Mouse (Mus musculus): ENCODE data around the gene Clgn. TPM values are rescaled to one million over a fixed set of nuclear protein-coding genes. Genes with fewer than 3 reads are reported as not detected.
"Not testable (repeated sequence)": the region's sequence is repeated elsewhere in the genome, so short reads cannot be mapped to it uniquely, and the experiment has no call there.

Gene Clgn
- polyA plus RNA-seq, 1 experiment = not detected

DNA sequence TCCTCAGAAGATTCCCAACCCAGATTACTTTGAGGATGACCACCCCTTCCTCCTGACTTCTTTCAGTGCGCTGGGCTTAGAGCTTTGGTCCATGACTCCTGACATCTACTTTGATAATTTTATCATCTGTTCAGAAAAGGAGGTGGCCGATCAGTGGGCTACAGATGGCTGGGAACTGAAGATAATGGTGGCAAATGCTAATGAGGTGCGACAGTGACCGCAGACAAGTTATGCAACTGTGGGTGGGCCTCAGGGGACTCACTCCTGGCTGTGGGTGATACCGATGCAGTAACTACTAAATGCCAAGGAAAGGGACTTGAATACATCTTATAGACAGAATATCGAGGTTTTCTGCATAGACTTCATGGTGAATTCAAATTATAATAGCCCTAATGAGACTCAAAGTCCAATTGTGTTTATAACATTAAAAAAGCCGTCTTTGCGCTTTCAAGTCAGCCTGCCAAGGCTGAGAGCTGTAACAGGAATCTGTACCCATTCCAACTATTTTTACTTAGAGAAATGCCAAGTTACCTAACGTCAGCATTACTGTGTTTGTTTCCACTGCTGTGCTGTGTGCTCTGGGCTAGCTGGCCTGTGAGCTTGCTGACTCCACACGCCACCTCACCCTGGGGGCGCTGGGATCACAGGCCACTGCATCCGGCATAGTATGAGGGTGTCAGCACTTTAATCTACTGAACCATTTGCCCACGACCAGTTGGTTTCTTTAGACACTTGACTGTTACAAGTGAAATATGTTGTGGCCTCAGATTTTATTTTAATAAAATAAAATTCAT, 33.6 kb downstream of the Clgn start:
- Histone ChIP-seq H3K4me2 (ENCODE audit: low read depth) (no peak overlapping the region), H3ac (ENCODE audit: control insufficient read depth, insufficient read length) (no peak overlapping the region), H3K4me3 (no peak overlapping the region), H3K27me3 (ENCODE audit: control insufficient read depth, insufficient read depth, insufficient read length) (peaks cover 6% of the 10 kb centered on the region), H3K79me2 (ENCODE audit: control insufficient read depth, insufficient read depth) (no peaks in the 10 kb centered on the region), H3K36me3 (ENCODE audit: control insufficient read depth, insufficient read depth) (no peaks in the 10 kb centered on the region)
- TF ChIP-seq TCF12 (IDR thresholded peaks at IDR 0.05; ENCODE audit: insufficient read depth, poor library complexity, severe bottlenecking) (no peak), E2F4 (IDR thresholded peaks at IDR 0.05; ENCODE audit: insufficient read depth) (no peak), REST (IDR thresholded peaks at IDR 0.05; ENCODE audit: insufficient read depth, insufficient read length) (no peak), TCF3 (IDR thresholded peaks at IDR 0.05; ENCODE audit: insufficient read length, low read depth) (no peak), SRF (IDR thresholded peaks at IDR 0.05; ENCODE audit: control insufficient read depth, insufficient read length, low read depth) (no peak), POLR2A (IDR thresholded peaks at IDR 0.05; ENCODE audit: insufficient read length, low read depth) (no peak), CEBPB (IDR thresholded peaks at IDR 0.05; ENCODE audit: insufficient read depth, poor library complexity, severe bottlenecking) (no peak), POLR2AphosphoS2 (IDR thresholded peaks at IDR 0.05; ENCODE audit: insufficient read length, low read depth) (no peak), MAX (IDR thresholded peaks at IDR 0.05; ENCODE audit: low read depth) (no peak), USF1 (IDR thresholded peaks at IDR 0.05; ENCODE audit: low read depth) (no peak), MYOD1 (IDR thresholded peaks at IDR 0.05; ENCODE audit: control insufficient read depth in 1 of 3, insufficient read length in 2 of 3, low read depth in 2 of 3) (no peak), MYOG (IDR thresholded peaks at IDR 0.05; ENCODE audit: control insufficient read depth in 1 of 3, insufficient read depth in 1 of 3, insufficient read length in 2 of 3, low read depth in 2 of 3) (no peak)

DNA sequence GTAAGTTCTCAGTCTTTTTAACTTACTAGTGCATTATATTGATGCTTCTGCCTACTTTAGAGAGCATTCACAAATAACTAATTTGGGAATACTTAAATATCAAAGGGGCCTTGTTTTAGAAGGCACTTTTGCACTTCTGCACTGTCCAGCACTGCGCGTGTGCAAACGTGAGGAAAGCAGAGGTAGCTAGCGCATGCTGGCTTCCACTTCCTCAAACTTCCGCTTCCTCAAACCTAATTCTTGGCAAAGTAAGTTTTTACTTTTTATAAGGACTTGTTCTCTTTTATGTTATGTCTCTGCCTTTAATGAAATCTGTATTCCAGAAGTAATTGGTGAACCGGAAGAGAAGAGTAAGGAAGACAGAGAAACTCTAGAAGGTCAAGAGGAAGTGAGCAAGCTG, 35.5 kb downstream of the Clgn start:
- H3K4me2 ChIP-seq (ENCODE audit: low read depth) = no peak overlapping the region
- no peak overlapping the region for H3K4me3 ChIP-seq
- H3K79me2 ChIP-seq (ENCODE audit: control insufficient read depth, insufficient read depth) = no peaks in the 10 kb centered on the region
- H3ac ChIP-seq (ENCODE audit: control insufficient read depth, insufficient read length) = no peak overlapping the region
- H3K36me3 ChIP-seq (ENCODE audit: control insufficient read depth, insufficient read depth) = no peaks in the 10 kb centered on the region
- TF ChIP-seq TCF3 (IDR thresholded peaks at IDR 0.05; ENCODE audit: insufficient read length, low read depth) = no peak
- no peak for TF ChIP-seq REST (IDR thresholded peaks at IDR 0.05; ENCODE audit: insufficient read depth, insufficient read length)
- TF ChIP-seq POLR2A (IDR thresholded peaks at IDR 0.05; ENCODE audit: insufficient read length, low read depth) = no peak
- no peak for TF ChIP-seq USF1 (IDR thresholded peaks at IDR 0.05; ENCODE audit: low read depth)
- TF ChIP-seq MAX (IDR thresholded peaks at IDR 0.05; ENCODE audit: low read depth) = no peak
- TF ChIP-seq MYOD1 (IDR thresholded peaks at IDR 0.05; ENCODE audit: control insufficient read depth in 1 of 3, insufficient read length in 2 of 3, low read depth in 2 of 3) = no peak
- TF ChIP-seq MYOG (IDR thresholded peaks at IDR 0.05; ENCODE audit: control insufficient read depth in 1 of 3, insufficient read depth in 1 of 3, insufficient read length in 2 of 3, low read depth in 2 of 3) = no peak
- TF ChIP-seq CEBPB (IDR thresholded peaks at IDR 0.05; ENCODE audit: insufficient read depth, poor library complexity, severe bottlenecking) = no peak
- TF ChIP-seq TCF12 (IDR thresholded peaks at IDR 0.05; ENCODE audit: insufficient read depth, poor library complexity, severe bottlenecking) = no peak
- no peak for TF ChIP-seq SRF (IDR thresholded peaks at IDR 0.05; ENCODE audit: control insufficient read depth, insufficient read length, low read depth)
- TF ChIP-seq POLR2AphosphoS2 (IDR thresholded peaks at IDR 0.05; ENCODE audit: insufficient read length, low read depth) = no peak
- no peak for TF ChIP-seq E2F4 (IDR thresholded peaks at IDR 0.05; ENCODE audit: insufficient read depth)
- H3K27me3 ChIP-seq (ENCODE audit: control insufficient read depth, insufficient read depth, insufficient read length) = peaks cover 6% of the 10 kb centered on the region

DNA sequence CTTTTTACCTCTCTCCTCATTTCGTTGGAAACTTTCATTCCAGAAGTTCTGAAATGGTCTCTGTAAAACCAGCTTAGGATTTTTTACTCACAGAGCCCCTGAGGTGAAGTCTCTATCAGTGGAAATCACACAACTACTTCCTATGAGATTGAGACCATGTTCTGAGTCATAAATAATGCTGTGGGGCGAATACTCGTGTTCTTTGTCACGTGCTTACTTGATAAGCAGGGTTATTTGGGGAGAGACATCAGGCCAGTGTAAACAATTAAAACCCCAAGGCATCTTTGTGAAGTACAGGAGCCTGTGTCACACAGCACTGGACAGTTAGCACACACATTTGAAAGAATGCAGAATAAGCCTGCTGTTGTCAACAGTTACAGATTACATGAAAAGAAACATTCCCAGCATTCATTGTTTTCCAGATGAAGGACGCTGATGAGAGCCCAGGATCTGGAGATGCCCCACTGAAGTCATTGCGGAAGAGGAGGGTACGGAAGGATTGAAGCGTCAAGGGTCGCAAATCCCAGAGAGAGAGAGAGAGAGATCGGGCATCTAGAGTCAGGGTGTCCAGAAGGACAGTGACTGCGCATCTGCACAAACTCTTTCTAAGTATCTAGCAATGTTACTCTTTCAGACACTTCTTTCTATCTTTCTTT, 36.6 kb downstream of the Clgn start:
- Histone ChIP-seq H3K4me2 (ENCODE audit: low read depth) (no peak overlapping the region), H3ac (ENCODE audit: control insufficient read depth, insufficient read length) (no peak overlapping the region), H3K4me3 (no peak overlapping the region), H3K27me3 (ENCODE audit: control insufficient read depth, insufficient read depth, insufficient read length) (peaks cover 6% of the 10 kb centered on the region), H3K79me2 (ENCODE audit: control insufficient read depth, insufficient read depth) (no peaks in the 10 kb centered on the region), H3K36me3 (ENCODE audit: control insufficient read depth, insufficient read depth) (no peaks in the 10 kb centered on the region)
- no peak for TF ChIP-seq E2F4 (IDR thresholded peaks at IDR 0.05; ENCODE audit: insufficient read depth)
- TF ChIP-seq POLR2AphosphoS2 (IDR thresholded peaks at IDR 0.05; ENCODE audit: insufficient read length, low read depth) = no peak
- no peak for TF ChIP-seq MYOD1 (IDR thresholded peaks at IDR 0.05; ENCODE audit: control insufficient read depth in 1 of 3, insufficient read length in 2 of 3, low read depth in 2 of 3)
- no peak for TF ChIP-seq REST (IDR thresholded peaks at IDR 0.05; ENCODE audit: insufficient read depth, insufficient read length)
- no peak for TF ChIP-seq CEBPB (IDR thresholded peaks at IDR 0.05; ENCODE audit: insufficient read depth, poor library complexity, severe bottlenecking)
- no peak for TF ChIP-seq SRF (IDR thresholded peaks at IDR 0.05; ENCODE audit: control insufficient read depth, insufficient read length, low read depth)
- no peak for TF ChIP-seq TCF3 (IDR thresholded peaks at IDR 0.05; ENCODE audit: insufficient read length, low read depth)
- no peak for TF ChIP-seq POLR2A (IDR thresholded peaks at IDR 0.05; ENCODE audit: insufficient read length, low read depth)

DNA sequence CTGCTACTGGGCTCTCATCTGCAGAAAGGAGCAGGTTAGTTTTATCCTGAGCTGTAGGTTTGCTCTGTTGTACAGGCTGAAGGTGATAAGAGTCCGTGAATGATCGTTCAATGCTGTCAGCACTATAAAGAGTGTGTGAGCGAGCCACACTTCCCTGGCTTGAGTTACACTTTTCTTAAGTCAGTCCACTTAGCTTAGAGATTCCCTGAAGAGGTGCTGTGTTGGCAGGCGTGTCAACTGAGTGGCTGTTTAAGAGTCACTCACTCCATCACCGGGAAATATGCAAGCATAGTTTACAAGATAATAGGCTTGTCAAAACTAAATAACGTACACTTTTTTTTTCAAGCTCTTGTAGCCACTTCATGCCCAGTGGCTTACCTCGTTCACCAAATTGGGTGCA, 37.3 kb downstream of the Clgn start:
- peaks cover 6% of the 10 kb centered on the region for H3K27me3 ChIP-seq (ENCODE audit: control insufficient read depth, insufficient read depth, insufficient read length)
- H3K79me2 ChIP-seq (ENCODE audit: control insufficient read depth, insufficient read depth) = no peaks in the 10 kb centered on the region
- H3ac ChIP-seq (ENCODE audit: control insufficient read depth, insufficient read length) = no peak overlapping the region
- H3K4me3 ChIP-seq = no peak overlapping the region
- no peaks in the 10 kb centered on the region for H3K36me3 ChIP-seq (ENCODE audit: control insufficient read depth, insufficient read depth)
- TF ChIP-seq POLR2AphosphoS2 (IDR thresholded peaks at IDR 0.05; ENCODE audit: insufficient read length, low read depth) = no peak
- TF ChIP-seq TCF3 (IDR thresholded peaks at IDR 0.05; ENCODE audit: insufficient read length, low read depth) = no peak
- H3K4me2 ChIP-seq (ENCODE audit: low read depth) = no peak overlapping the region

DNA sequence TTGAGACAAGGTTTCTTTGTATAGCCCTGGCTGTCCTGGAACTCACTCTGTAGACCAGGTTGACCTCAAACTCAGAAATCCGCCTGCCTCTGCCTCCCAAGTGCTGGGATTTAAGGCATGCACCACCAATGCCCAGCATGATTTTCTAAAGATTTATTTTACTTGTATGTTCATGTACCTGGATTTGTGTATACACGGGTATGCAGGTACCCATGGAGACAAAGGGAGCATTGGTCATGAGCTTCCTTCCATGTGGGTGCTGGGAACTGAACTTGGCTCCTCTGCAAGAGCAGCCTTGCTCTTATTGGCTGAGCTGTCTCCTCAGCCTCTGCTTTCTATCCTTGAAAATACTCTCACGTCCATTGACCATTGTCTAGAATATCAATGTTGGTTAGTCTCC, 39.0 kb downstream of the Clgn start:
- H3K4me2 ChIP-seq (ENCODE audit: low read depth); H3K4me3 ChIP-seq; H3K27me3 ChIP-seq (ENCODE audit: control insufficient read depth, insufficient read depth, insufficient read length); H3K79me2 ChIP-seq (ENCODE audit: control insufficient read depth, insufficient read depth); H3ac ChIP-seq (ENCODE audit: control insufficient read depth, insufficient read length); H3K36me3 ChIP-seq (ENCODE audit: control insufficient read depth, insufficient read depth): not testable (repeated sequence)

Data from myocyte (in vitro differentiated cells).